Mouse (Mus musculus) myocyte (in vitro differentiated cells): ENCODE results near the gene Rnf115. TPM values are rescaled to one million over a fixed set of nuclear protein-coding genes. Genes with fewer than 3 reads are reported as not detected.
"Not testable (repeated sequence)": the region's sequence is repeated elsewhere in the genome, so short reads cannot be mapped to it uniquely, and the experiment has no call there.

Source experiments
- H3K27me3 ChIP-seq: one replicate; pipeline ENCODE4 v1.6.1; 2011; ENCODE audit not compliant: control insufficient read depth, insufficient read depth, insufficient read length
- H3K36me3 ChIP-seq: one replicate; pipeline ENCODE4 v1.6.1; 2011; ENCODE audit not compliant: control insufficient read depth, insufficient read depth
- H3K4me2 ChIP-seq: one replicate; pipeline ENCODE4 v1.6.1; 2011; ENCODE audit warnings: low read depth, control low read depth
- H3K4me3 ChIP-seq: one replicate; pipeline ENCODE4 v1.5.1; 2011; ENCODE audit warnings: mild to moderate bottlenecking, control low read depth, moderate library complexity
- H3K79me2 ChIP-seq: one replicate; pipeline ENCODE4 v1.6.1; 2011; ENCODE audit not compliant: control insufficient read depth, insufficient read depth
- H3ac ChIP-seq: one replicate; pipeline ENCODE4 v1.6.1; 2011; ENCODE audit not compliant: control insufficient read depth, insufficient read length
- CEBPB ChIP-seq: IDR thresholded peaks from 2 replicates; pipeline ENCODE4 v1.6.1; 2011; ENCODE audit warnings: mild to moderate bottlenecking, moderate library complexity; ENCODE audit not compliant: poor library complexity, insufficient read depth, severe bottlenecking
- E2F4 ChIP-seq: IDR thresholded peaks from one replicate; pipeline ENCODE4 v1.6.1; 2011; ENCODE audit warnings: mild to moderate bottlenecking, control low read depth, moderate library complexity; ENCODE audit not compliant: insufficient read depth
- MAX ChIP-seq: IDR thresholded peaks from one replicate; pipeline ENCODE4 v1.6.1; 2011; ENCODE audit warnings: low read depth, mild to moderate bottlenecking, control low read depth
- MYOD1 ChIP-seq, 3 experiments: IDR thresholded peaks; one replicate each; pipeline ENCODE4 v1.6.1; 2011; ENCODE audit warnings: control low read depth in 2 of 3, low read depth in 2 of 3, mild to moderate bottlenecking in 2 of 3, moderate library complexity in 1 of 3; ENCODE audit not compliant: insufficient read length in 2 of 3, control insufficient read depth in 1 of 3
- MYOG ChIP-seq, 3 experiments: IDR thresholded peaks; one replicate each; pipeline ENCODE4 v1.6.1; 2011; ENCODE audit warnings: control low read depth in 2 of 3, low read depth in 2 of 3, mild to moderate bottlenecking in 2 of 3; ENCODE audit not compliant: insufficient read length in 2 of 3, control insufficient read depth in 1 of 3, insufficient read depth in 1 of 3
- POLR2A ChIP-seq: IDR thresholded peaks from one replicate; pipeline ENCODE4 v1.6.1; 2011; ENCODE audit warnings: low read depth, mild to moderate bottlenecking, control low read depth, moderate library complexity; ENCODE audit not compliant: insufficient read length
- POLR2AphosphoS2 ChIP-seq: IDR thresholded peaks from one replicate; pipeline ENCODE4 v1.6.1; 2011; ENCODE audit warnings: low read depth, control low read depth; ENCODE audit not compliant: insufficient read length
- REST ChIP-seq: IDR thresholded peaks from one replicate; pipeline ENCODE4 v1.6.1; 2011; ENCODE audit warnings: mild to moderate bottlenecking, control low read depth, moderate library complexity; ENCODE audit not compliant: insufficient read depth, insufficient read length
- SRF ChIP-seq: IDR thresholded peaks from one replicate; pipeline ENCODE4 v1.6.1; 2011; ENCODE audit warnings: low read depth; ENCODE audit not compliant: control insufficient read depth, insufficient read length
- TCF12 ChIP-seq: IDR thresholded peaks from one replicate; pipeline ENCODE4 v1.6.1; 2011; ENCODE audit warnings: mild to moderate bottlenecking, control low read depth; ENCODE audit not compliant: poor library complexity, insufficient read depth, severe bottlenecking
- TCF3 ChIP-seq: IDR thresholded peaks from one replicate; pipeline ENCODE4 v1.6.1; 2011; ENCODE audit warnings: low read depth, control low read depth; ENCODE audit not compliant: insufficient read length
- USF1 ChIP-seq: IDR thresholded peaks from one replicate; pipeline ENCODE4 v1.6.1; 2011; ENCODE audit warnings: low read depth, mild to moderate bottlenecking, control low read depth, moderate library complexity
- polyA plus RNA-seq: library from polyadenylated mRNA; unstranded; fragments of >200 nt; fragmentation: generic; extraction: Trizol; gene quantifications from one replicate; pipeline ENCODE4 v1.2.1, GENCODE M21; 2012; ENCODE audit warnings: missing spikeins

Gene Rnf115
- polyA plus RNA-seq, 1 experiment = 10.1 TPM

DNA sequence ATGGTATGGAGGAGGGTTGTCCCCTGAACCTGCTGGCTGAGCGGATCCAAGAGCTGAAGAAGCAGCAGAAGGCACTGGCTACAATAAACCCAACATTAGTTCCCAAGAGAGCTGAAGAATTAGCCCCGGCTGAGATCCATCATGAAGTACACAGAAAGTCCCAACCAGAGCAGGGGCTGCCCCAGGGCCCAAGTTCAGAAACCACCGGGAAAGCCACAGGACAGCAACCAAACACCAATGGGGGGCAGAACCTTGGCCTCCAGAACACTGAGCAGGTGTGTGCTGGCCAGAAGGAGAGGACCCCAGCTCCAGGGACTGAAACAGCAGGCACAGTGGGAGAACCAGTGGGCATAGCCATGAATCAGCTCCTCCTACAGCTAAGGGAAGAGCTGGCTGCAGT lies 44.0 kb upstream of the Rnf115 start:
- Histone ChIP-seq H3K4me3 (no peak overlapping the region), H3K27me3 (no peaks in the 10 kb centered on the region), H3K79me2 (no peaks in the 10 kb centered on the region), H3ac (no peak overlapping the region), H3K4me2 (no peak overlapping the region), H3K36me3 (no peaks in the 10 kb centered on the region)
- TF ChIP-seq CEBPB = no peak
- TF ChIP-seq MYOG (IDR thresholded peaks at IDR 0.05; ENCODE audit: control insufficient read depth in 1 of 3, insufficient read depth in 1 of 3, insufficient read length in 2 of 3, low read depth in 2 of 3) = no peak
- TF ChIP-seq REST = no peak
- TF ChIP-seq POLR2AphosphoS2 = no peak
- no peak for TF ChIP-seq E2F4
- no peak for TF ChIP-seq USF1
- TF ChIP-seq MAX = no peak
- no peak for TF ChIP-seq POLR2A
- no peak for TF ChIP-seq TCF12
- no peak for TF ChIP-seq SRF
- no peak for TF ChIP-seq MYOD1 (IDR thresholded peaks at IDR 0.05; ENCODE audit: control insufficient read depth in 1 of 3, insufficient read length in 2 of 3, low read depth in 2 of 3)
- TF ChIP-seq TCF3 = no peak

DNA sequence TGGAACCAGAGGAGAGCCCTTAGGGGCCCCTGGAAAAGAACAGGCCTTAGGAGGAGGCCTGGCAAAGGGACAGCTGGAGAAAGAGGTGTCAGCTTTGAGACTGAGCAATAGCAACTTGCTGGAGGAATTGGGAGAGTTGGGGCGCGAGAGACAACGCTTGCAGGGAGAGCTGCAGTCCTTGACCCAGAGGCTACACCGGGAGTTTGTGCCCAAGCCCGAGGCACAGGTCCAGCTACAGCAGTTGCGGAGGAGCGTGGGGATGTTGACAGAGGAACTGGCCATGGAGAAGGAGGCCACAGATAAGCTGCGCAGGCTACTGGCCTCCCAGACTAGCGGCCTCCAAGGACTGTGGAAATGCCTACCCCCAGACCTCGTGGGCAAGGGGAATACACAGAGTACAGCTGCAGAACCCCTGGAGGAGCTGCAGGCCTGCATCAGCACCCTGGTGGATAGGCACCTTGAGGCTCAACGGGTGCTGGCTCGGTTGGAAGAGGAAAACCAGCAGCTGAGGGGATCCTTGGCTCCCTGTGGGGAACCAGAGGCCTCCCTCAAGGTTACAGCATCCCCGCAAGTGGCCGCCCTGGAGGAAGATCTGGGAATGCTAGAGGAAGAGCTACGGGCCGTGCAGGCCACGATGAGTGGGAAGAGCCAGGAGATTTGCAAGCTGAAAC lies 43.2 kb upstream of the Rnf115 start:
- Histone ChIP-seq H3K4me3 (no peak overlapping the region), H3K4me2 (no peak overlapping the region), H3K36me3 (no peaks in the 10 kb centered on the region), H3ac (no peak overlapping the region), H3K27me3 (no peaks in the 10 kb centered on the region), H3K79me2 (no peaks in the 10 kb centered on the region)
- TF ChIP-seq MAX (no peak), MYOD1 (IDR thresholded peaks at IDR 0.05; ENCODE audit: control insufficient read depth in 1 of 3, insufficient read length in 2 of 3, low read depth in 2 of 3) (no peak), TCF12 (no peak)

DNA sequence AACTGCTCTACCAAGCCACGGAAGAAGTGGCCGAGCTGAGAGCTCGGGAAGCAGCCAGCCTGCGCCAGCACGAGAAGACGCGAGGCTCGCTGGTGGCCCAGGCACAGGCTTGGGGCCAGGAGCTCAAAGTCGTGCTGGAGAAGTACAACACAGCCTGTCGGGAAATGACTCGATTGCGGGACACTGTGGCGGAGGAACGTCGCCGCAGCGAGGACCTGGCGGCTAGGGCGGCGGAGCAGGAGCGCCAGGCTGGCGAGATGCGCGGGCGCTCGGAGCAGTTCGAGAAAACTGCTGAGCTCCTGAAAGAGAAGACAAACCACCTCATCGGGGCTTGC lies 42.7 kb upstream of the Rnf115 start:
- no peak for TF ChIP-seq USF1
- TF ChIP-seq POLR2AphosphoS2 = no peak
- TF ChIP-seq E2F4 = no peak
- no peak for TF ChIP-seq SRF
- no peak for TF ChIP-seq MYOD1 (IDR thresholded peaks at IDR 0.05; ENCODE audit: control insufficient read depth in 1 of 3, insufficient read length in 2 of 3, low read depth in 2 of 3)
- TF ChIP-seq MAX = no peak
- no peak for TF ChIP-seq TCF3
- TF ChIP-seq REST = no peak
- TF ChIP-seq TCF12 = no peak
- no peak for TF ChIP-seq CEBPB
- TF ChIP-seq POLR2A = no peak
- TF ChIP-seq MYOG (IDR thresholded peaks at IDR 0.05; ENCODE audit: control insufficient read depth in 1 of 3, insufficient read depth in 1 of 3, insufficient read length in 2 of 3, low read depth in 2 of 3) = no peak
- no peak overlapping the region for H3ac ChIP-seq
- H3K27me3 ChIP-seq = no peaks in the 10 kb centered on the region
- no peaks in the 10 kb centered on the region for H3K36me3 ChIP-seq
- H3K79me2 ChIP-seq = no peaks in the 10 kb centered on the region
- no peak overlapping the region for H3K4me3 ChIP-seq
- H3K4me2 ChIP-seq = no peak overlapping the region

DNA sequence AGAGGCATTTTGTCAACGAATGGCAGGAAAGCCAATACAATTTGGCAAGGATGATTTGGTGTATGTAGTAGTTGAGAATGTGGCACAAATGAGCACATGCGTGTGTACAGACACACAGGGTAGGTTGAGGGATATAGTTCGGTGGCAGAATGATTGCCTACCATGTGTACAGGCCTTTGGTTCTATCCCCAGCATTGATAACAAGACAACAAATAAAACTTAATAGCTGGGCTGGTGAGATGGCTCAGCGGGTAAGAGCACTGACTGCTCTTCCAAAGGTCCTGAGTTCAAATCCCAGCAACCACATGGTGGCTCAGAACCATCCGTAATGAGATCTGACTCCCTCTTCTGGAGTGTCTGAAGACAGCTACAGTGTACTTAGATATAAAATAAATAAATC lies 41.4 kb upstream of the Rnf115 start:
- not testable (repeated sequence) for H3K27me3 ChIP-seq, H3K79me2 ChIP-seq, H3K4me3 ChIP-seq, H3K4me2 ChIP-seq, H3ac ChIP-seq, H3K36me3 ChIP-seq

DNA sequence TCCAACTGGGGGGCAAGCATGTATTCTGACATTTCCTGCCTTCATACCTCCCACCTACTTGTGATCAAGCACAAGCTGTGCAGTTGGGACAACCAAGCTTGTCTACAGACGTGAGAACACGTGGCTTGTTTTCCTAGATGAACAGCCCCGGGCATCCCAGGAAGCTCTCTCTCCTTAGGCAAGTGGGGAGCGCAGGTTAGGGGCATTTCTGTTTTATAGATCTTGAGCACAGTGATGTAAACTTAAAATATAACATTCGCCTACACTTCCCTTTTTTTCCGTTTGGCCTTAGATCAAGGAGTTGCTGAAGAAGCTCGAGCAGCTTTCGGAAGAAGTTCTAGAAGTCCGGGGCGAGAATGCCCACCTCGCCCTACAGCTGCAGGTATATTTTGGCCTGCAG lies 38.6 kb upstream of the Rnf115 start:
- Histone ChIP-seq H3ac (no peak overlapping the region), H3K27me3 (no peaks in the 10 kb centered on the region), H3K4me2 (no peak overlapping the region), H3K36me3 (no peaks in the 10 kb centered on the region), H3K4me3 (no peak overlapping the region), H3K79me2 (no peaks in the 10 kb centered on the region)
- TF ChIP-seq REST (no peak), CEBPB (no peak), POLR2A (no peak)

DNA sequence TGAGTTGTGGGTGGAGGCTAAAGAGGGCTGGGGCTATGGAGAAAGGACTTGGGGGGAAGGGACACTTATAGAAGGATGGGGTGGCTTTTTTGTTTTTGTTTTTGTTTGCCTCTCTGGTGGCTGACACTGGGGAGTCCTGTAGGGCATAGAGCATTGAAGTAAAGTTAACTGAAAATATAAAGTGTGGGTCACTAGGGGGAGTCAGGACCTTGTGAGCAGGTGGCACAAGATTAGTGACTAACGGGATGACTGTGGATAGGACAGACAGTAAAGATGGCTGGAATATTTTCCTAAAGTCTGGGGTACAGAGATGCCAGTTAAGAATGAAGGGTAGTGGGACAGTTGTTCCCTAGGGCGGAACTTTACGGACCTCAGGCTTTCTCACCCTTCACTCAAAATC lies 37.2 kb upstream of the Rnf115 start:
- no peaks in the 10 kb centered on the region for H3K27me3 ChIP-seq
- H3ac ChIP-seq = no peak overlapping the region
- TF ChIP-seq MYOD1 (IDR thresholded peaks at IDR 0.05; ENCODE audit: control insufficient read depth in 1 of 3, insufficient read length in 2 of 3, low read depth in 2 of 3) (no peak), POLR2AphosphoS2 (no peak), SRF (no peak), CEBPB (no peak), REST (no peak), POLR2A (no peak), MYOG (IDR thresholded peaks at IDR 0.05; ENCODE audit: control insufficient read depth in 1 of 3, insufficient read depth in 1 of 3, insufficient read length in 2 of 3, low read depth in 2 of 3) (no peak), MAX (no peak), E2F4 (no peak), TCF12 (no peak), USF1 (no peak), TCF3 (no peak)
- H3K36me3 ChIP-seq = no peaks in the 10 kb centered on the region
- H3K79me2 ChIP-seq = no peaks in the 10 kb centered on the region
- H3K4me2 ChIP-seq = no peak overlapping the region
- H3K4me3 ChIP-seq = no peak overlapping the region
